Mouse (Mus musculus) MEL (cell line): ENCODE measurements around the gene Spock1.

Experiments used
- BHLHE40 ChIP-seq: IDR thresholded peaks from 2 replicates; pipeline ENCODE4 v1.6.1; 2012; ENCODE audit warnings: low read depth, mild to moderate bottlenecking, inconsistent platforms, low read length, improper control_type of control experiment, borderline replicate concordance
- CHD2 ChIP-seq: IDR thresholded peaks from 2 replicates; pipeline ENCODE4 v1.6.1; 2011; ENCODE audit warnings: low read length, improper control_type of control experiment
- CTCF ChIP-seq, 3 experiments: IDR thresholded peaks in 2 of 3; conservative IDR thresholded peaks in 1 of 3; 2 replicates each; pipeline ENCODE4 v1.5.1; 2011 to 2012; ENCODE audit warnings: low read length in 3 of 3, low read depth in 2 of 3, mild to moderate bottlenecking in 2 of 3, improper control_type of control experiment in 1 of 3, inconsistent platforms in 1 of 3, mixed read lengths in 1 of 3, moderate library complexity in 1 of 3; ENCODE audit not compliant: control insufficient read depth in 1 of 3, insufficient read depth in 1 of 3, poor library complexity in 1 of 3, severe bottlenecking in 1 of 3
- ETS1 ChIP-seq: IDR thresholded peaks from 2 replicates; pipeline ENCODE4 v1.6.1; 2012; ENCODE audit warnings: low read depth, mild to moderate bottlenecking, inconsistent platforms, low read length, improper control_type of control experiment, moderate library complexity
- MXI1 ChIP-seq: IDR thresholded peaks from 2 replicates; pipeline ENCODE4 v1.6.1; 2011; ENCODE audit warnings: mild to moderate bottlenecking, low read depth, low read length, improper control_type of control experiment
- NRF1 ChIP-seq: IDR thresholded peaks from 2 replicates; pipeline ENCODE4 v1.6.1; 2014; ENCODE audit warnings: low read depth, mild to moderate bottlenecking, inconsistent platforms, low read length, improper control_type of control experiment, moderate library complexity; ENCODE audit not compliant: poor library complexity, insufficient read depth, severe bottlenecking
- POLR2AphosphoS2 ChIP-seq: IDR thresholded peaks from 2 replicates; pipeline ENCODE4 v1.6.1; 2011; ENCODE audit warnings: low read length, improper control_type of control experiment
- TAL1 ChIP-seq: IDR thresholded peaks from 2 replicates; pipeline ENCODE4 v1.6.1; 2012; ENCODE audit warnings: mild to moderate bottlenecking, inconsistent platforms, low read length, moderate library complexity, mixed read lengths
- TBP ChIP-seq: IDR thresholded peaks from 2 replicates; pipeline ENCODE4 v1.8.0; 2011; ENCODE audit warnings: low read depth, low read length, improper control_type of control experiment
- TCF12 ChIP-seq: IDR thresholded peaks from 2 replicates; pipeline ENCODE4 v1.6.1; 2014; ENCODE audit warnings: low read depth, mild to moderate bottlenecking, inconsistent platforms, low read length, improper control_type of control experiment, moderate library complexity
- USF2 ChIP-seq, 2 experiments: IDR thresholded peaks; 2 replicates each; pipeline ENCODE4 v1.6.1; 2011 to 2012; ENCODE audit warnings: improper control_type of control experiment in 2 of 2, low read length in 2 of 2, borderline replicate concordance in 1 of 2, inconsistent platforms in 1 of 2, low read depth in 1 of 2, mild to moderate bottlenecking in 1 of 2; ENCODE audit not compliant: insufficient read depth in 1 of 2
- ZMIZ1 ChIP-seq: IDR thresholded peaks from 2 replicates; pipeline ENCODE4 v1.6.1; 2012; ENCODE audit warnings: low read depth, mild to moderate bottlenecking, inconsistent platforms, low read length, improper control_type of control experiment, moderate library complexity
- ZNF384 ChIP-seq: IDR thresholded peaks from 2 replicates; pipeline ENCODE4 v1.6.1; 2012; ENCODE audit warnings: low read depth, mild to moderate bottlenecking, inconsistent platforms, low read length, improper control_type of control experiment

DNA sequence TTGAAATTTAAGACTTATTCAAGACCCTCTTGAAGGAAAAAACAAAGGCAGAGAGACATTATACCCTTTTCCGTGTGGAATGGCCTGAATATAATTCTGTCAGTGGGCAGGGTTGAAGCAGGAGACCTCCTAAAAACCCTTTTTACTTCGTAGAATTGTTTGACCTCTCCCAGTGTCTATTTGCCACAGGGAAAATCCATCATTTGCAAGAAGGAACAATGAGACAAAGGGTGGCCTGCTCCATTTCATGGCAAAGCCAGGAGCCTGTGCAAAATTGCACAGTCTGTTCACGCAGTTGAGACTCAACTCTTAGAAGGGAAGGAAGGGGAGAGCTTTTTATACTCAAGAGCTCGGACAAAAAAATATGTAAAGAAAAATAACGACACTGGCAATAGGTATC lies 22.6 kb upstream of the Spock1 start:
- TF ChIP-seq POLR2AphosphoS2: no peak
- TF ChIP-seq BHLHE40: no peak
- TF ChIP-seq CTCF (IDR thresholded peaks at IDR 0.05 in 2 of 3, conservative IDR thresholded peaks at IDR 0.05 in 1 of 3; ENCODE audit: control insufficient read depth in 1 of 3, insufficient read depth in 1 of 3, low read depth in 2 of 3, low read length in 3 of 3, poor library complexity in 1 of 3, severe bottlenecking in 1 of 3): no peak
- TF ChIP-seq TCF12: no peak
- TF ChIP-seq TAL1: no peak
- no peak for TF ChIP-seq ZNF384
- no peak for TF ChIP-seq TBP
- TF ChIP-seq USF2 (IDR thresholded peaks at IDR 0.05; ENCODE audit: borderline replicate concordance in 1 of 2, insufficient read depth in 1 of 2, low read depth in 1 of 2, low read length in 2 of 2): no peak
- no peak for TF ChIP-seq NRF1
- TF ChIP-seq MXI1: no peak
- TF ChIP-seq ZMIZ1: no peak
- TF ChIP-seq ETS1: no peak
- no peak for TF ChIP-seq CHD2
